Mouse (Mus musculus) hindlimb bud, embryonic 11.5 days (tissue): Measurements from ENCODE around the gene Hhipl1.
A peak's percentile ranks its signal among the peaks of the same experiment; 100 is the strongest.

Experiments used
- DNase-seq: peaks from one replicate; pipeline ENCODE4 v3.0.0-alpha.2; 2012; ENCODE audit warnings: low read depth, low spot score; ENCODE audit errors: extremely low spot score

The Hhipl1 gene

GRCm38 (mm10) chr12:108355271-108355670 lies 49.2 kb downstream of the Hhipl1 start:
- no peak for DNase-seq

- DNase-seq = no peak
Measured at GRCm38 (mm10) chr12:108355986-108356385, 49.9 kb downstream of the Hhipl1 start.

- DNase-seq = peak; percentile 81
Measured at GRCm38 (mm10) chr12:108363796-108364195, 57.7 kb downstream of the Hhipl1 start.

- no peak for DNase-seq
Measured at GRCm38 (mm10) chr12:108365340-108365739, 59.3 kb downstream of the Hhipl1 start.

- no peak for DNase-seq
Measured at GRCm38 (mm10) chr12:108365868-108366267, 59.8 kb downstream of the Hhipl1 start.

GRCm38 (mm10) chr12:108367909-108368308 lies 61.8 kb downstream of the Hhipl1 start:
- DNase-seq = no peak

- no peak for DNase-seq
Measured at GRCm38 (mm10) chr12:108368921-108369320, 62.9 kb downstream of the Hhipl1 start.

- DNase-seq = no peak
Measured at GRCm38 (mm10) chr12:108370596-108371428, 64.7 kb downstream of the Hhipl1 start, which contains the start of gene Eml1. Gene Eml1, plus strand, starts transcription at chr12:108370957.

GRCm38 (mm10) chr12:108371429-108371765 lies 65.3 kb downstream of the Hhipl1 start:
- no peak for DNase-seq

GRCm38 (mm10) chr12:108372241-108372640 lies 66.2 kb downstream of the Hhipl1 start:
- no peak for DNase-seq

GRCm38 (mm10) chr12:108373611-108374010 lies 67.5 kb downstream of the Hhipl1 start:
- DNase-seq = no peak

- no peak for DNase-seq
Measured at GRCm38 (mm10) chr12:108374689-108375088, 68.6 kb downstream of the Hhipl1 start.

- no peak for DNase-seq
Measured at GRCm38 (mm10) chr12:108378379-108379133, 72.5 kb downstream of the Hhipl1 start.
